Mouse (Mus musculus) liver, postnatal 0 days (tissue): ENCODE results near the gene Tefm.

Source experiments
- CTCF ChIP-seq: sonication (generic); IDR thresholded peaks from 2 replicates; pipeline ENCODE4 v1.5.1; 2016; ENCODE audit warnings: antibody characterized with exemption, low read depth
- EP300 ChIP-seq: IDR thresholded peaks from 2 replicates; pipeline ENCODE4 v1.6.1; 2016; ENCODE audit warnings: antibody characterized with exemption, low read depth, mild to moderate bottlenecking

GRCm38 (mm10) chr11:80173963-80174670, 32.1 kb upstream of the Tefm start:
- no peak for TF ChIP-seq EP300
- TF ChIP-seq CTCF: no peak
